Mouse (Mus musculus) spleen, postnatal 4 days (tissue): ENCODE data around the gene Adora1.

Source experiments
- DNase-seq, 2 experiments: peaks; one replicate each; pipeline ENCODE4 v3.0.0; 2022; ENCODE audit warnings: low spot score in 2 of 2

Gene Adora1

DNA sequence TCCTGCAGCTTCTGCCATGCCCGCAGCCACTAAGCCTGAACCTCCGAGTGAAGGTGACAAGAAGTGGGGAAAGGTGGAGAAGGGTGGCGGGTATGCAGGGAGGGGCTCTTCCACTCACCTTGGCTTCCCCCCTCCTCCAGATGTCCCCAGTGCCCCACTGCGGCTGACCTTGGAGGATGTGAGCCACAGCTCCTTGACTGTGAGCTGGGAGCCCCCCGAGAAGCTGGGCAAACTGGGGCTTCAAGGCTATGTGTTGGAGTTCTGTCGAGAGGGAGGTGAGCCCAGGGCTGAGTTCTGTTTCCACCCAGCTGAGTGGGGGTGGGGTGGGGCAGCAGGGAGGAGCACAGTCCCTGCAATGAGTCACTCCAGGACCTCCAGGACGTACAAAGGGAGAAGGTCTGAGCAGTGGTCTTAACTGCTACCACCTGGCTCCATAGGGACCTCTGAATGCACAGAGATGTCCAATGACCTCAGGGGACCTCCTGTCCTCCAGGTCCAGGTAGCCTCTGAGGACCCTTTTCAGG is 41.5 kb downstream of the Adora1 start:
- no peak for DNase-seq

DNA sequence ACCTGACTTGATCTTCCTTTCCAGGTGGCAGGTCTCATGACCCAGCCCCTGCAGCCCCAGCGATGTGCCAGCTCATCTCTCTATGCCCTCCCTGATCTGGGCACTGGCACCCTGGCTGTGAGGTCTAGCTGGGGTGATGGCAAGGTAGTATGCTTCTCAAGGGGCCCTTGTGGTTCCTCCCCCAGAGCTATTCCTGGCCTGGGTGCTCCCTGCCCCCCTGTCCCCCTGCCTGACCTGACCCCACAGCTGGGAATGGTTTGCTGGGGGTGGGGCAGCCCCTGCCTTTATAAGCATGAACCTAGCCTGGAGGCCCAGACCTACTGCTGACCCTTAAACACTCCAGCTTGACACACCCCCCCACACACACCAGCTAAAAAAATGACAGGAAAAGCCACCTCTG is 42.1 kb downstream of the Adora1 start, which contains the start of gene Mybph:
Gene Mybph, plus strand, starts transcription at position 323 of the 400 bp plus-strand sequence.
- no peak for DNase-seq

DNA sequence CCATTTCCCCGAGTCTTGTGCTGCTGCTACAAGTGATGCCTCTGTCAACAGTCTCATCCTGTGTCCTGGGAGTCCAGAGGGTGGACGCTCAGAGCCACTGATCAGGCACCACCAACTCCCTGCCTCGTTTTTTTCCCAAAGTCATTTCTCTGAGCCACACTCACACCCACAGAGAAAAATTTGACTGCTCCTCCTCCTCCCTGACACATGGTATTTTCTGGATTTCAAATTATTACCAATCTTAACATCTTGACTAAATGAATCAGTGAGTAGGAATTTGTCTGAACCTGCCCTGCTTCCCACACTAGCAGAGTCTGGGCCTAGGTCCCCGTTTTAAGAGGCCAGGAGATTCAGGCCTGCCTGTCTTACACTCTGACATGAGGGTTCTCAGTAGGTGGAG is 43.2 kb downstream of the Adora1 start:
- no peak for DNase-seq

DNA sequence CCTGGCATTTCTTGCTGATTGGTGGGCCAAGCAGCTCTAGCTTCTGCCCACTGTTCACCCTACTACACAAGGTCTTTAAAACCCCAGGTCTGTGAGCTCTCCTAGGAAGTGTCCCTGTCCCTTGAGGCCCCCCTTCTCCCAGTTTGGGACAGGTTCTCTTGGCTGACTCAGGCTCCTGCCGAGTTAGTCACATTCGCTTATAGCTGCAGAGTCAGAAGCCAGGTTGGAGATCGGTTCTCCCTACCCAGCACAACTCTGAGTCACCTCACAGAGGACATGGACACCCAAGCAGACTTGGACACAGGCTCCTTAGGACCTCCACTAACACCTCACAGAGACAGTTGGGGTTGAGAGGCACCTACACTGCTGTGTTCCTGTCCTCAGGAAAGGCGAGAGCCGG is 44.0 kb downstream of the Adora1 start:
- DNase-seq: no peak

DNA sequence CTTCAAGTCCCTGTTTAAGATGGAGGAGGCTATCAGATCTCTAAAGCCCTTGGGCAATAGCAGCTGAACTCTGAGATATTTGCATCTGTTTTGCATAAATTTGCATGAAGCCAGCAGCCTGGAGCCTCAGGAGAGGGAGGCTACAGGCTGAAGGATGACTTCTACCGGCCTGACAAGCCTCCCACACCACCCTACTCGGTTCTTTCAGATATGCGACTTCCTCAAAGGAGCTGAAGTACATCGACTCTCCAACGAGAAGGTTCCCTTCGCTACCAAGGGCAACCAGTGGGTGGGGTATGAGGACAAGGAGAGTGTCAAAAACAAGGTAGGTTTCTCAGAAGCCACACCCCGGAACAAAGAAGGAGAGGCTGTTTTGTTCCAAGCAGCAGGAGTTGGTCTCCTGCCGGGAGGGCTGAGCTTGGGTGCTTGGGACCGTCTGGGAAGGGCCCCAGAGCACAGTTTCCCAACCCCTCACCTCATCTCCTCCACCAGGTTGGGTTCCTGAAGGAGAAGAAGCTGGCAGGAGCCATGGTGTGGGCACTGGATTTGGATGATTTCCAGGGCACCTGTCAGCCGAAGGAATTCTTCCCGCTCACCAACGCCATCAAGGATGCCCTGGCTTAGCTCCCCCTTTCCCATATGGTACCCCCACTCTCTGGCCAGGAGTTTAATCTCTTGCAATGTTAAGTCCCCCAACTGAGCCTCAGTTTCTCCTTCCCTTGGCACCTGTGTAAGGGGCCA is 46.1 kb downstream of the Adora1 start:
- DNase-seq: peak in 1 of 2 experiments; percentile 48

DNA sequence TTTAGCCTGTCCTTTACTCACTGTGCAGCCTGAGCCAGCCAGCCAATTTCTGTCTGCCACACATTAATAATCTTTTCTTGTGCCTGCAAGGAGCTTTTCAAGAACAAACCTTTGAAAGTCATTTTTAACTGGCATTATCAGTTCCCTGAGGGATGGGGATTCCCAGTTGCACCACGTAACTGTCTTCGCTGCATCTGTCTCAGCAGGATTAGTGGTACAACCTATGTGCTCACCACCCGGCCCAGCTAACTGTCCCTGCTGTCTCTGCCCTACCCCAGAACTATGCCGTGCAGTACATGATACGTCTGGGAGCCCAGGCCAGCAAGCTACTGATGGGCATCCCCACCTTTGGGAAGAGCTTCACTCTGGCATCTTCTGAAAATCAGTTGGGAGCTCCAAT is 47.0 kb downstream of the Adora1 start:
- no peak for DNase-seq

DNA sequence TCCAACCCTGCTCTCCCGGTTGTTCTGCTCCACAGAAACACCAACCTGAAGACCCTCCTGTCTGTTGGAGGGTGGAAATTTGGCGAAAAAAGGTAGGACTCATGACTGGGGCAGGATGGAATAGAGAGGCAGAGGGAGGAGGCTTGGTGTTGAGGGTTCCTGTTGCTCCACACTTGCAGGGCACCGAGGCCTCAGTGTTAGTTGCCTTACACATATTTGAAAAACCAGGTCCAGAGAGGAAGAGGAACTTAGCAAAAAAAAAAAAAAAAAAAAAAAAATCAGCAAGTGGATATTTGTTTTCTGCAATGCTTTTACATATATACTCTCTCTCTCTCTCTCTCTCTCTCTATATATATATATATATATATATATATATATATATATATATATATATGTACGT is 51.1 kb downstream of the Adora1 start:
- no peak for DNase-seq

DNA sequence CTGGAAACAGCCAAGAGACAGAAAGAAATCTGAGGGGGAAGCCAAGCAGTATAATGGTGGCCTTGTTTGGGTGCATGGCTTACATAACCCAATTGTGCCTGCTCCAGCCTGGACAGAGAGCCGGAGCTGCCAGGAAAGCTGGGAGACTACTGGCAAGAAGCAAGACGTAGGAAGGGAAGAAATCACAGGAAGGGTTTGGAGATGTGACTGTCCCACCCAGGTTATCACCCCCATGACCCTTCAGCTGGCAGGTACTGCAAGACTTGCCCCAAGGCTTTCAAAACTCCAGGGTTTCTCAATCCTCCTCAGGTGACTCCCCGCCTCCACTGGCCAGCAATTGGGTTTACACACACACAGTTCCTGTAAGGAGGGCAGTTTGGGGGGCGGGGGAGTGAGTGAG is 53.2 kb downstream of the Adora1 start, which contains the start of gene Chil1:
Gene Chil1, plus strand, starts transcription at position 152 of the 400 bp plus-strand sequence.
- peak in 1 of 2 experiments; percentile 36 for DNase-seq

DNA sequence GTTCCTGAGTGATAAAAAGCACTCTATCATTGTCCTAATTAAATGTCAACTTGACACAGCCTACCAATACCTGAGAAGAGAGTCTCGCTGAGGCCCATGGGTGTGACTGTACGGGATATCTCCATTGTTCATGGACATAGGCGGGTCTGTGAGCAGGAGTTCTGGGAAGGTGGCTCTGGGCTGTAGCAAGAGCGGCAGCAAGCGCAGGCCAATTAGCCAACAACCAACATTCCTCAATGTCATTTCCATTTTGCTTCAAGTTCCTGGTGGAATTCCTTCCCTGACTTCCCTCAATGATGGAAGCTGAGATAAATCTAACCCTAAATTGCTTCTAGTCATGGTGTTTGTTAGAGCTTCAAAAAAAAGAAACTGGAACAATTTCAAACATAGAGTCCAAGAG is 57.3 kb downstream of the Adora1 start:
- DNase-seq: no peak

DNA sequence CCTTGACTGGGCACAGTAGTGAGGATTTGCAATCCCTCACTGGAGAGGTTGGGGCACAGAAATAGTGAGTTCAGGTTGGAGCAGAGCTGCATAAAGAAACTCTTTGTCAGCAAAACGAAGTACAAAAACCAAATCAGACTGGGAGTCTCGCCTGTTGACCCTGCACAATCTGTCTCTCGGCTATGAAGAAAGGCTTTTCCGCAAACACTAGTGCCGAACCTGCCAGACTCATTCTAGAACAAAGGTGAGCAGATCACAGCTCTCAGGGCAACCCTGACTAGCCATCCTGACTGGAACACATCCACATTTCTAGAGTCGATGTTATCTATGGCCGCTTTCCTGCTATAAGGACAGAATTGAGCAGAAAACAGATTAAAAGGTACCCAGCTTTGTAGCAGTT is 62.1 kb downstream of the Adora1 start:
- DNase-seq: no peak

DNA sequence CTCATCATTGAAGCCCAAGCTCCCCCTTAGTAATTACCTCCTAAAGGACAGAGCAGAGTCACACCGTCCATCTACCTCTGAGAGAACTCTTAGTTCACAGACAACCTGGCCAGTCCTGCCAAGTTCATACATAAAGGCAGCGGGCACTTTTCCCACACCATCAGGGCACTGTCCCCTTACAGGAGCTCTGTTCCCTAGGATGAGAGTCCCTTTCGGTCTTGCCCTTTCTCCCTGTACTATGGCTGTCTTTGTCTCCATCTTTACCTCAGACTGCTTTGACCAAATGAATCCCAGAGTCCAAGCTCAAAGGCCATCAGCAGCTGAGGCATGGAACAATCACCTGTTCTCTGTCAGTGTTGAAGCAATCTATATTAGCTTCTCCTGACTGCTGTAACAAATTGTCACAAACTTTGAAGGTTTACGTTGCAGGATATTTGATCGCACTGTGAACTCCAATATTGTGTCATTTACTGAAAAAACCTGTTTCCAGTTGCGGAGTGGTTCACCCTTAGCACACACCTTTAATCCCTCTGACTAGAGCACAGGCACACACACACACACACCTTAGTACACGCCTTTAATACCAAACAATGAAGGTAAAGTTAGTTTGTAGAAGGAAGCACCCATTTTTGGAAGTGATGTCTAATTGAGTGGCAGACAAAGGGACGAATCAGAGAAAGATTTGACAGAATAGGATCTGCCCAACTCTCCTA is 66.1 kb downstream of the Adora1 start:
- DNase-seq: no peak

DNA sequence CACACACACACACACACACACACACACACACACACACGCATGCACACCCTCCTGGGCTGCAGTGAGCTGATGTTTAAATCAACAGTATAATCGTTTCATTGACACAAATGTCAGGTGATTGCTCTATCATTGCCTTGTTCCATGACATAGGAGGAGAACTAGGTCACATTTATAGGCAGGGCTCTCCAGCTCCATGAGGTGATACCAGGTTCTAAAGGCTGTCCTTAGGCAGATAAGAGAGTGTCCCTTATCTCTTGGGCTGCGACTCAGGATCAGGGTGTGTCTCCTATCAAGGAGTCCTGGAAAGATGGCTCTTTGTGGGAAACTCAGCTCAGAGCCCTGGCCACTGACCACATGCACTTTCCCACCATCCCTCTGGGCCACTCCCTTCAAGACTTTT is 66.7 kb downstream of the Adora1 start:
- DNase-seq: no peak

DNA sequence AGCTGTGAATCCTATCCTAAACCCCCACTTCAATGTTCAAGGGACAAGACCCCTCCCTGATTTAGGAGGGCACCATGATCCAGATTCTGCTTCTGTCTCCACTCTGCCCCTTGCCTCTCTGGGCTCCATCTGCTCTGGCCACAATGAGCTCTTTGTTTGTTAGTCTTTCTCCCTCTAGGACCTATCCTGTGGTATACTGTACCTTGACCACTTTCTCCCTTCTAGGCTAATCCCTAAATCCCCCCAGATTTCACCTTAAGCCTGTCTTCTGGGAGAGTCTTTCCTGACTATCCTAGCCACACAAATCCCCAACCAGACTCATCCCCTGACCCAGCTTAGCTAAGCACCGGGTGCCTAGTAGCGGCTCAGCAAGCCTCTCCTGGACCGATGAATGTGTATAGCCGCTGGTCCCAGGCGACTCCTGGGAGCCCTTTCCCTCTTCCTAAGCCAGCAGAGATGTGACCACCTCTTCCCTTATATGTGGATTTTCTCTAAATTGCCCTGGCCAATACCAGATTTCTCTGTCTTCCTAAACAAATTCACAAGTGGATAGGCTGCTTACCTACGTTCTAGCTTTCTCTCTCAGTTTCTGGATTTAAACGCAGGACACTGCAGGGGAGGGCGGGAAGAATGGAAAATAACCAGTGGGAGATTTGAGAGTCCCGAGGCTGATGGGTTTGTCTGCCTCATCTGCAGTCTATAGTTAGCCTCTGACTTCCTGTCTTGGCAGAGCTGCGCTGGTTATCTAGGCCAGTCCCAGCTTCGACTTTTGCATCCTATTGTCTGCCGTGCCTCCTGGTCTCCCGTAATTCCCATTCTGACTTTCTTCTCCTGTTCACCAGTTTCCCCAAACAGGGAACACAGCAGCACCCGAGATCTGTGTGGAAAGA is 67.6 kb downstream of the Adora1 start:
- DNase-seq: no peak

DNA sequence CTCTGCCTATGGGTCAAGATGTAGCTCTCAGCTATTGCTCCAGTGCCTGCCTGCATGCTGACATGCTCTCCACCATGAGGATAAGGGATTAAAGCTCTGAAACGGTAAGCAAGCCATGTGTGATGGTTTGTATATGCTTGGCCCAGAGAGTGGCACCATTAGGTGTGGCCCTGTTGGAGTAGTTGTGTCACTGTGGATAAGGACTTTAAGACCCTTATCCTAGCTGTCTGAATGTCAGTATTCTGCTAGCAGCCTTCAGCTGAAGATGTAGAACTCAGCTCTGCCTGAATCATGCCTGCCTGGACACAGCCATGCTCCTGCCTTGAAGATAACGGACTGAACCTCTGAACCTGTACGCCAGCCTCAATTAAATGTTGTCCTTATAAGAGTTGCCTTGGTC is 68.7 kb downstream of the Adora1 start:
- no peak for DNase-seq

DNA sequence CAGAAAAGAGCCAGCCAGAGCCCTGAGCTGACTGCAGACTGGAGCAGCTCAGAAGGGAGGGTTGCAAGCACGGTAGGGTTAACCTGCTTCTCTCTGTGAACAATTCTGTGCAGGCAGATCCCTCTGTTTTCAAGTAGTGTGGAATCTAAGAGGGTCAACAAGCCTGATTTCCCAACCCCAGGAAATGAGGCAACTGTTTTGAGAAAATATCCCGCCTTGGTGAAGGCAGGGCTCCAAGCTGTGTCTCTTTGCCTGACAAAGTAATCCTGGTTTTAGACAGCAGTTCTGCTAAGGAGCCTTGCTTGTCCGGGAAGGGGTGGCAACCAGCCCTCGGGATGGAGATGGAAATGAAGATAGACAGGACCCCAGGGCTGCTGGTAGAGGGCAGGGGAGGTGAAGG is 70.8 kb downstream of the Adora1 start:
- DNase-seq: no peak

DNA sequence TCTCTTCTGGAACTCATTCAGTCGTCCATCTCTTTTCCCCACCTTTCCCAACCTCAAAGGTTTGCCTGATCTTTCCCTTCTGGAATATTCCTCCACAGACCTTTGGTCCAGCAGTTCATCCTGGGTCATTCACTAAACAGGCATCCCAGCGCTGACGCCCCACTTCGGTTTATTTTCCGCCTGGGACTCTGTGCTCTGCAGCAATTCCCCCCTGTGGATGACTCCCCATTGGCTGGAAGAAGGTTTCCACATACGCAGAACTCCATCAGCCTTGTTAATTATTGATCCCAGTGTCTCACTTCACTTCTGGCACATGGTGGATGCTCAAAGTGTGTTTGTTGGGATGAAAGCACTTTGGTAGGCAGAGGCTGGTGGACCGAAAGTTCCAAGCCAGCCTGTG is 71.8 kb downstream of the Adora1 start:
- no peak for DNase-seq

DNA sequence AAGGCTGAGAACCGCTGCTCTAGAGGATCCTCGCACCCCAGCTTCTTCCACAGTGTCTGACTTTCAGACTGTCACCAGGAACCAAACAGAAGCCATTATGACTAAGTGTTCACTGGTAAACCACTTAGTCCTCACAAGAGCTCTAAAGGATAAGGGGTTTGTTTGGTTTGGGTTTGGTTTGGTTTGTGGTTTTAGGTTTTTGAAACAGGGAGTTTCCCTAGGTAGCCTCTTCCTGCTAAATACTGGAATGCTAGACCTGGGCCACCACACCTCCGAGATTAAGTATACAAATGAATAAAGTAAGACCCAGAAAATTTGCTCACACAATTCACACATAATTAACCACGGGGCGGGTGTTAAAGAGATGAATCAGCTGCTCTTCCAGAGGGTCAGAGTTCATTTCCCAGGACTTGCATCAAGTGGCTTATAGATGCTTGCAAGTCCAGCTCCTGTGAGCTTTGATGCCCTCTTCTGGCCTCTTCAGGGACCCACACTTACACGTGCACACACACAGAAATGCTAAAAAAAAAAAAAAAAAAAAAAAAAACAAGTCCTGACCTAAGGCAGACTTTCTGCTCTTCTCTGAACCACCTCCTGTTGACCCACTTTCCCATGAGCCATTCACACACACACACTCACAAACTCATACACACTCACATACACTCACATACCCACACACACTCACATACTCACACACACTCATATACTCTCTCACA is 72.6 kb downstream of the Adora1 start:
- no peak for DNase-seq

DNA sequence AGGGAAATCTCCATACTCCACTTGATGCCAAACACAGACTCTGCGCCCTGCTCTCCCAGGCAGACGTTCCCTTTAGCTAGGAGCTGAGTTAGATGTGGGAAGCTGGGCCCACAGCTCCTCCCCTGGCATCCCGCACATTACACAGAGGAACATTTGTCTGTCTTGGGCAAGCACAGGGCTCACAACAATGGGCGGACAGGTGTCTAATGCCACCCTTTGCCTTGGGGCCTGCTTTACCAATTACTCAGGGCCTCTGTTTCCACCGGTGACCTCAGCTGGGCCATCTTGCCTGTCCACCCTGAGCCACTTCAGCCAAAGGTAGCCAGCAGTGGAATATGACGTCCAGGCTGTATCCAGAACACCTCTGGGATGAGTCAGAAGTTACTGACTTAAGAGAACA is 73.8 kb downstream of the Adora1 start:
- DNase-seq: no peak

DNA sequence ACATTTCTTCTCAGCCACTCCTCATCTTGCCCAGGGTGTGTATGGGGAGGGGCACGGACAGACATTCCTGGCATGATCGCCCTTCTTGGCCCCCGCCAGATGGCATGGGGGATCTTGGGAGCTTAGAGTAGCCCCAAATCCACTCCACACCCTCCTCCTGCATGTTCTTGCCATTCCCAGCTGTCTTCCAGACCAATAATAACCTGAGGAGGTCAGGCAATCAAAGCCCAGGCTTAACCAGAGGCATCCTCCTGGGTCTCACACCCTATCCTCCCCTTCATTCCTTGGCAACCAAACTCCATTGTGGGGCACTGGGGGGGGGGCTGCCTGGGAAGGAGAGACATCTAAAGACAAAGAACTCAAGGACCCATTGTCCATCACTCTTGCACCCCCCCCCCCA is 74.8 kb downstream of the Adora1 start:
- no peak for DNase-seq

DNA sequence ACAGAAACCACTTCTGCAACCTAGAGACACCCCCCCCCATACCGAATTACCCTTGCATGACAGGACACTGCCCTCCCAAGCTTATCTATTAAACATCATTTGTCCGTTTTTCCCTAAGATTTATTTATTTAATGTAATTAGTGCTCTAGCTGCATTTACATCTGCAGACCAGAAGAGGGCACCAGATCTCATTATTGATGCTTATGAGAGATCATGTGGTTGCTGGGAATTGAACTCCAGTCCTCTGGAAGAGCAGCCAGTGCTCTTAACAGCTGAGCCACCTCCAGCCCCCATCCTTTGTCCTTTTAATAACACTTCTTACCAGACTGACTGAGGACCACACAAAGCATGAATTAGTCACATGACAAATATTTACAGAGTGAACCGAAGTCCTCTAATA is 80.6 kb downstream of the Adora1 start:
- DNase-seq: no peak

DNA sequence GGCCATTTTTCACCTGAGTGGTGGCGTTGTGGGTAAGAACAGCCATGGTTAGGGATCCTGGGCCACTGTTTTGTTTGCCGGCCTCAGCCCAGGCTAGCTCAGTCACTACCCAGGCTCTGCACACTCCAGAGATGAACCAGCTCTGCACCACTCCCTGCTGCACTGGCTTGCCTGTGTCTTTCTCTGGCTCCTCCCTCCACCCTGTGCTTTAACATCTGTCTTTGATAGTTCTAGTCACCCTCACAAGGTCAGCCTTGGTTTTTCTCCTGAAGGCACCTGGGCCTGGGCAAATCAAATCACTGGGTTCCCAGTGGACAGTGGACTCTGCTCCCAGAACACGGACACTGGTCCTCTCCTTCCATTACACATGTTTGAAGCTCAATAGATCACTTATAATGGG is 81.1 kb downstream of the Adora1 start:
- no peak for DNase-seq
